ENCODE assay signal across 28 mouse cellular contexts in genomic region chr9:35494937-35495336, GRCm38 (mm10). TPM values are rescaled to one million over a fixed set of nuclear protein-coding genes. Genes with fewer than 3 reads are reported as not detected.
DNase-seq lines count a peak whose midpoint lies in the region; ATAC-seq and TF ChIP-seq lines count a peak whose summit lies in the region.
"Had no signal": no experiment of that assay in that cellular context is flagged by ENCODE, and none has a peak within 500 bp of the region (broad histone marks: within the 10 kb centered on the region; RNA-seq: fewer than 3 reads in every experiment).

No protein-coding gene starts in this region.

- H3K4me1 ChIP-seq in kidney, embryonic 16.5 days (ENCODE audit: insufficient read depth, low read length) = peaks cover 19% of the 10 kb centered on the region
- H3K4me1 ChIP-seq in cerebellum, adult 2 months (ENCODE audit: control insufficient read depth, insufficient read depth, low read length) = no peaks in the 10 kb centered on the region
- H3K4me1 ChIP-seq: forebrain, embryonic 12.5 days; hindbrain, embryonic 15.5 days had no signal

- H3K4me3 ChIP-seq in kidney, embryonic 16.5 days (ENCODE audit: low read length) = no peak overlapping the region
- no peak overlapping the region for H3K4me3 ChIP-seq in cerebellum, adult 2 months (replicated peaks; ENCODE audit: insufficient read depth, low read depth, low read length)
- H3K4me3 ChIP-seq: embryonic facial prominence, embryonic 10.5 days; embryonic facial prominence, embryonic 13.5 days; erythroblast, embryonic 14.5 days; forebrain, embryonic 12.5 days; forebrain, embryonic 15.5 days; heart, adult 2 months; heart, embryonic 10.5 days; hindbrain, embryonic 12.5 days; hindbrain, embryonic 15.5 days had no signal

- ATAC-seq in kidney, embryonic 16.5 days (ENCODE audit: low FRiP score, low TSS enrichment) = 0 out of 2 replicates have a peak, but pooled peaks have one; percentile 42
- ATAC-seq: forebrain, embryonic 15.5 days had no signal

- TF ChIP-seq POLR2A in cerebellum, adult 2 months (IDR thresholded peaks at IDR 0.05; ENCODE audit: borderline replicate concordance, insufficient read depth, low read length) = no peak

- no peak for TF ChIP-seq CTCF in cerebellum, adult 2 months (IDR thresholded peaks at IDR 0.05; ENCODE audit: borderline replicate concordance, insufficient read depth, low read depth, low read length)

- peak; percentile 15 for DNase-seq in embryo, embryonic 11 days
- DNase-seq in embryo, embryonic 9.5 days (ENCODE audit: extremely low spot score) = no peak
- peak; percentile 5 for DNase-seq in kidney, adult 9 months
- no peak for DNase-seq in kidney, adult 8-10 months
- no peak for DNase-seq in kidney, postnatal 36 days
- DNase-seq in R1 (ENCODE audit: low read depth, low spot score) = peak; percentile 4
- no peak for DNase-seq in cerebellum, adult 2 months
- DNase-seq: adrenal gland, adult 8-10 months; adrenal gland, postnatal 36 days; cerebellum, adult 18-20 months; cerebellum, adult 9-11 months; cerebellum, postnatal 25 days; gastrocnemius, postnatal 25 days; heart, adult 2 months had no signal

- 23% methylated on average over 4 of the region's 4 CpGs for WGBS in kidney, embryonic 16.5 days
- WGBS in cerebellum, adult 2 months = 68% methylated on average over 4 of the region's 4 CpGs

- H3K9me3 ChIP-seq in kidney, embryonic 16.5 days (ENCODE audit: low read length) = no peaks in the 10 kb centered on the region
- H3K9me3 ChIP-seq: embryonic facial prominence, embryonic 10.5 days; embryonic facial prominence, embryonic 13.5 days; forebrain, embryonic 12.5 days; forebrain, embryonic 15.5 days; heart, embryonic 10.5 days; hindbrain, embryonic 12.5 days; hindbrain, embryonic 15.5 days had no signal

- H3K27me3 ChIP-seq in kidney, embryonic 16.5 days (ENCODE audit: insufficient read depth, low read length) = no peaks in the 10 kb centered on the region
- H3K27me3 ChIP-seq in cerebellum, adult 2 months (ENCODE audit: control insufficient read depth, insufficient read depth, low read length) = no peaks in the 10 kb centered on the region
- H3K27me3 ChIP-seq: embryonic facial prominence, embryonic 13.5 days; forebrain, embryonic 12.5 days; forebrain, embryonic 15.5 days; hindbrain, embryonic 12.5 days; hindbrain, embryonic 15.5 days had no signal

- H3K36me3 ChIP-seq in kidney, embryonic 16.5 days (ENCODE audit: insufficient read depth, low read length) = no peaks in the 10 kb centered on the region

- H3K4me2 ChIP-seq in kidney, embryonic 16.5 days (replicated peaks; ENCODE audit: low read depth, low read length) = no peak overlapping the region
- H3K4me2 ChIP-seq: embryonic facial prominence, embryonic 13.5 days; forebrain, embryonic 12.5 days; forebrain, embryonic 15.5 days; hindbrain, embryonic 12.5 days; hindbrain, embryonic 15.5 days had no signal

- no peak overlapping the region for H3K27ac ChIP-seq in kidney, embryonic 16.5 days (ENCODE audit: low read length)
- no peak overlapping the region for H3K27ac ChIP-seq in cerebellum, adult 2 months (ENCODE audit: insufficient read depth, low read length)
- H3K27ac ChIP-seq: embryonic facial prominence, embryonic 10.5 days; forebrain, embryonic 12.5 days; forebrain, embryonic 15.5 days; heart, adult 2 months; heart, embryonic 10.5 days; hindbrain, embryonic 15.5 days had no signal

- H3K9ac ChIP-seq in kidney, embryonic 16.5 days (replicated peaks; ENCODE audit: low read length) = no peak overlapping the region
- H3K9ac ChIP-seq: embryonic facial prominence, embryonic 13.5 days; forebrain, embryonic 12.5 days; forebrain, embryonic 15.5 days; hindbrain, embryonic 12.5 days; hindbrain, embryonic 15.5 days had no signal

RNA-seq across cellular contexts. Expression of gene Gm1113, which starts 23.1 kb away (rescaled TPM):
- not detected in 2 replicates for polyA plus RNA-seq in kidney, embryonic 16.5 days (2015; fragmentation: Nextera tagmentation; extraction: Ambion mirVana)
- polyA plus RNA-seq in cerebellum, adult 2 months (2012; rRNA removed) = not detected in 2 replicates
- polyA plus RNA-seq: activated CD4-positive, CD25-positive, alpha-beta regulatory T cell, adult 4 months; embryonic facial prominence, embryonic 10.5 days; embryonic facial prominence, embryonic 13.5 days; erythroblast, embryonic 14.5 days; forebrain, embryonic 12.5 days; forebrain, embryonic 15.5 days; gonadal fat pad, adult 2 months; heart, adult 2 months; heart, embryonic 10.5 days; heart, embryonic 14.5 days; heart, postnatal 0 days; hindbrain, embryonic 12.5 days; hindbrain, embryonic 15.5 days; intestine, embryonic 14.5 days had no signal

Comparison
In these comparisons a context has a peak if more than half of its experiments do, and no peak if none do; other contexts are left out.
1. DNase-seq: peak in embryo, embryonic 11 days (single experiment), kidney, adult 9 months (single experiment) and R1 (single experiment); none in embryo, embryonic 9.5 days (single experiment), kidney, adult 8-10 months (0 of 2), kidney, postnatal 36 days (0 of 2) and cerebellum, adult 2 months (0 of 2).